Mouse (Mus musculus): ENCODE data around the gene Gcm2.
A peak's percentile ranks its signal among the peaks of the same experiment; 100 is the strongest.

The Gcm2 gene

GRCm38 (mm10) chr13:41080700-41081099 lies 30.1 kb downstream of the Gcm2 start:
- DNase-seq (ENCODE audit: low read depth in 2 of 2, low spot score in 2 of 2) = no peak

GRCm38 (mm10) chr13:41079859-41080258 lies 31.0 kb downstream of the Gcm2 start:
- DNase-seq (ENCODE audit: low read depth in 2 of 2, low spot score in 2 of 2) = no peak

GRCm38 (mm10) chr13:41079421-41079780 lies 31.4 kb downstream of the Gcm2 start, which contains the start of gene Mak:
TSS of gene Mak (minus strand) at chr13:41079706.
- peak in 1 of 2 experiments; percentile 16 for DNase-seq (ENCODE audit: low read depth in 2 of 2, low spot score in 2 of 2)

- DNase-seq (ENCODE audit: low read depth in 2 of 2, low spot score in 2 of 2) = no peak
These were observed 32.0 kb downstream of the Gcm2 start for GRCm38 (mm10) chr13:41078690-41079420.

GRCm38 (mm10) chr13:41077921-41078320 lies 32.9 kb downstream of the Gcm2 start:
- no peak for DNase-seq (ENCODE audit: low read depth in 2 of 2, low spot score in 2 of 2)

- DNase-seq (ENCODE audit: low read depth in 2 of 2, low spot score in 2 of 2) = no peak
These were observed 37.0 kb downstream of the Gcm2 start for GRCm38 (mm10) chr13:41073819-41074218.

GRCm38 (mm10) chr13:41071617-41072016 lies 39.2 kb downstream of the Gcm2 start:
- no peak for DNase-seq (ENCODE audit: low read depth in 2 of 2, low spot score in 2 of 2)

GRCm38 (mm10) chr13:41067618-41068017 lies 43.2 kb downstream of the Gcm2 start:
- no peak for DNase-seq (ENCODE audit: low read depth in 2 of 2, low spot score in 2 of 2)

- DNase-seq (ENCODE audit: low read depth in 2 of 2, low spot score in 2 of 2) = no peak
These were observed 58.9 kb downstream of the Gcm2 start for GRCm38 (mm10) chr13:41051965-41052364.
